Mouse (Mus musculus): ENCODE results near the gene Ypel3. TPM values are rescaled to one million over a fixed set of nuclear protein-coding genes. Genes with fewer than 3 reads are reported as not detected.

The Ypel3 gene
- polyA plus RNA-seq, 1 experiment from 2014 or later: 144 TPM

DNA sequence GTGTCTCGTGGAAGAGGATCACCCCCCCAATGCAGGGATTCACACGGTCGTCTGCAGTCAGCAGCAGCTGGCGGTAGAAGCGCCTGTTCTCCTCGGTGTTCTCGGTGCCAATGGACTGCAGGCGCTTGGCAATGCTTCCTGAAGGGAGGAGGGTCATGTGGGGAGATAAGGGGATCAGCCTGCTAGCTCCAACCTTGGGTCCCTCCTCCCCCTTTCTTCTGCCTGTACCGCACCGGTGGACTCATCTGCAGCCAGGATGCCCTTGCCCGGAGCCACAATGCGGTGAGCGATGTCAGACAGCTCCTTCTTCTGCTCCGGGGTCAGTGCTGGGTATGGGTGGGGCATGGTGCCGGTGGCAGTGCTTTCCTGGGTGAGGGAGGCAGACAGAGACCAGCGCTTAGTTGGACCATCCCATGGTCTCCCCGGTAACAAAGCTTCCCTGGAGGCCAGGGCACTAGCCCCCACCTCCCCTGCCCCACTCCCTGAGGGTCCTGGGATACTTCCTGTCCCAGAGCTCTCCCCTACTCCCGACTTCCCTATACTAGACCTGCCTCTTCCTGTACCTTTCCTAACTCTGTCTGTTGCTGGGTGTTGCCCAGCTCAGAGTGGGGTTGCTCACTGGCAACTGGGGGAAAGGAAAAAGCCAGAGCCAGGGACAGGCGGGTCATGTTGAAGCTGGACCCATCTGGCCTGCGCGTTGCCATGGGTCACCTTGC lies 20.8 kb downstream of the Ypel3 start, which contains the start of gene Fam57b:
Fam57b (plus strand) TSS at position 258 of the 716 bp plus-strand sequence.
- no peak for ATAC-seq (ENCODE audit: low FRiP score)
- Histone ChIP-seq H3K9me3 (replicated peaks) (no peaks in the 10 kb centered on the region), H3K36me3 (peaks cover 29% of the 10 kb centered on the region), H3K9ac (peak within 1 kb of the TSS; percentile 92), H3K27me3 (no peaks in the 10 kb centered on the region), H3K4me3 (peak within 1 kb of the TSS; percentile 87), H3K27ac (peak within 1 kb of the TSS; percentile 96), H3K4me1 (peaks cover 48% of the 10 kb centered on the region), H3K4me2 (replicated peaks) (peak within 1 kb of the TSS; percentile 82)
- 28% methylated on average over 21 of the region's 21 CpGs for WGBS

DNA sequence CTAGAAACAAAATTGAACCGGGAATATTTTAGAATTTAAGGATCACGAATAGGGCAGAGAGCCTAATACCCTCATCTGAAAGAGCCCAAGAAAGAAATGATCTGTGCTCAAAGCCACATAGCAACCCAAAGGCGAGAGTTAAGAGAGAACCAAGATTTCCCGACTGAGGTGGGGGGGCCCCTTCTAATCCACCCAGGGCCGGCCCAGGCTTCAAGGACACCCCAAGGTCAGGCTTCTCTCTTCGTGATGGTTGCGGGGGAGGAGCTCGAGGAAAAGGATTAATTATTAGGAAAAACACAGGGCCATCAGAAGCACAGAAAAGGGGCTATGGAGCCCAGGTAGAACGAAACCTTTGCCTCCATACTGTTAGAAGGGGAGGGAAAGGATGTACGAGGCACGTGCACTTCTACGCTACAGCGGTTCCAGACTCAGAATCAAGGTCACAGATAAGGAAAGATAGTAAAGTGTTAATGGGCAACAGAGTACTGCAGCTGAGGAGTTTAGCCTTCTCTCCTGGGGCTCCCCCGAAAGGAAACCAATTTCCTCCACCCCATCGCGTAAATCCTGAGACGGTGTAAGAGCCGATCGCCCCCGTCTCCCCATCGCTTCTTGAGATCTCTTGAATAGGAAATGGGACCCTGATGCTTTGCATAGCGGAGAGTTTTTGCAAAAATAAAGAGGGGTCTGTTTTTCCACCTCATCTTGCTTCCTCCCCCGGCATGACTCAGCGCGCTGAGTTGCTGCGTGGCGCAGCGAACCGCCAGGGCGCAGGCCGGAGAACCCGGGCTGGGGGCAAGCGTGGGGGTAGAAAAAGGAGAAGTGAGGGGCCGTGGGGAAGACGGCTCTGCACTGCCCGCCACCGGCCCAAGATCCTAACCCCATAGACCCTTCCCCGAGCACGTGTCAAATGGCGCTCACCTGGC lies 21.6 kb downstream of the Ypel3 start:
- H3K4me1 ChIP-seq: peaks cover 41% of the 10 kb centered on the region

DNA sequence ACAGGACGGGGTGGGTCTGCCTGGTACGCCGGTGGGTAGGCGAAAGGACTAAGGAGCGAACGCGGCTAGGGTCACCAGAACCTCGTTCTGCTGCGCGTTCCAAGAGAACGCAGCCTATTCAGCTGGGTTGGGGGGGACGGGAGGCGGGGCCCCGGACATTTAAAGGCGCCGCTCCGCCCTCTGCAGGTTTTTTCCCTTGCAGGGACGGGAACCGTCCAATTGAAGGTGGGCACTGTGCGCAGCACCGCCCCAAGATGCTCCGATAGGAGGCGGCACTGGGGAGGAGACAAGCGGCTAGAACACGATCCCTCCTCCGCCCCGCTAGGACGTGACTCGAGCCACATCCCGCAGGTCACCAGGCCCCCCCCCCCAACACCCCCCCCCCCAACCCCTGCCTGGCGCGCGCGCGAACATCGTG lies 22.3 kb downstream of the Ypel3 start:
- H3K9ac ChIP-seq: peak overlapping the region; percentile 92
- under 1% methylated on average over 30 of the region's 36 CpGs for WGBS
- peak overlapping the region; percentile 87 for H3K4me3 ChIP-seq
- peak overlapping the region; percentile 96 for H3K27ac ChIP-seq
- peaks cover 36% of the 10 kb centered on the region for H3K36me3 ChIP-seq
- no peaks in the 10 kb centered on the region for H3K9me3 ChIP-seq (replicated peaks)
- no peaks in the 10 kb centered on the region for H3K27me3 ChIP-seq
- H3K4me1 ChIP-seq: peaks cover 41% of the 10 kb centered on the region
- peak overlapping the region; percentile 82 for H3K4me2 ChIP-seq (replicated peaks)
- peak; percentile 96 for ATAC-seq (ENCODE audit: low FRiP score)

More for the DNA sequence above, 21.6 kb downstream of the Ypel3 start:
- under 1% methylated on average over 40 of the region's 40 CpGs for WGBS
- ATAC-seq (ENCODE audit: low FRiP score): 0 out of 2 replicates have a peak, but pooled peaks have one; percentile 1
- H3K9ac ChIP-seq: peak overlapping the region; percentile 92
- H3K4me2 ChIP-seq (replicated peaks): peak overlapping the region; percentile 82
- no peaks in the 10 kb centered on the region for H3K27me3 ChIP-seq
- peak overlapping the region; percentile 96 for H3K27ac ChIP-seq
- H3K9me3 ChIP-seq (replicated peaks): no peaks in the 10 kb centered on the region
- H3K4me3 ChIP-seq: peak overlapping the region; percentile 87
- H3K36me3 ChIP-seq: peaks cover 33% of the 10 kb centered on the region

DNA sequence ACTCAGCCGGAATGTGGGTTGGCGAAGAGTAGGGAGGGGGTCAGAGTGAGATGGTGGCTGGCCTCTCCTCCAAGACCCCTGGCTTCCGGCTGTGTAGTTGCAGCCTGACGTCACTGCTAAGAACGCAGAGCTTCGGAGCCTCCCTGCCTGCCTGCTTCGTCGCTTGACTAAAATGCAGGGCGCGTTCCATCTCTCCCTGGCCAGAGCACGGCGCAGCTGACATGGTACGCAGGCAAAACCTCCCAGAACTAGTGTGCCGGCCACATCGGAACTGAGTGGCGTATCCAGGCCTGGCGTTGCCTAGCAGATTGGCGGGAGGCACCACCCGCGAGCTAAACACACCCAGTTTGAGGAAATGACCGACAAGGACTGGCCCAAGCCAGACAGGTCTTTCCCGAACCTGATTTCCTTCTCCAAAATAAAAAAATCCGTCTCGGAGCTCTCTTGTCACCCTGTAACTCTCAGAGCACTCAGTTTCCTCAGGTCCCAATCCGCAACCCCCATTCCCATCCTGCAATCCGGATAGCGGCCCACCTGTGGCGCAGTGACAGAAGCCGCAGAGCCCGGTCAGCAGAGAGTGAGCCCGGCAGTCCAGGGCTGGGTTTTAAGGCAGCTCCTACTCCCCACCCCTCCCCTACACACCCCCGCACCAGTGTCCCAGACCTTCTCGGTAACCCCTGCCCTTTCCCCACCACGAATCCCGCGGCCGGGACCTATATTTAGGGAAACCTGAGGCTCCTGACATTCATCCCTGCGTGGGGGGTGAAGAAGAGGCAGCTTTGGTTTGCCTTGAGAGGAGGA lies 22.9 kb downstream of the Ypel3 start:
- H3K36me3 ChIP-seq: peaks cover 36% of the 10 kb centered on the region
- 2% methylated on average over 36 of the region's 38 CpGs for WGBS
- peak overlapping the region; percentile 92 for H3K9ac ChIP-seq
- H3K4me3 ChIP-seq: peak overlapping the region; percentile 87
- no peaks in the 10 kb centered on the region for H3K27me3 ChIP-seq
- peaks cover 41% of the 10 kb centered on the region for H3K4me1 ChIP-seq
- peak overlapping the region; percentile 96 for H3K27ac ChIP-seq
- no peaks in the 10 kb centered on the region for H3K9me3 ChIP-seq (replicated peaks)
- ATAC-seq (ENCODE audit: low FRiP score): peak; percentile 93
- H3K4me2 ChIP-seq (replicated peaks): peak overlapping the region; percentile 82

DNA sequence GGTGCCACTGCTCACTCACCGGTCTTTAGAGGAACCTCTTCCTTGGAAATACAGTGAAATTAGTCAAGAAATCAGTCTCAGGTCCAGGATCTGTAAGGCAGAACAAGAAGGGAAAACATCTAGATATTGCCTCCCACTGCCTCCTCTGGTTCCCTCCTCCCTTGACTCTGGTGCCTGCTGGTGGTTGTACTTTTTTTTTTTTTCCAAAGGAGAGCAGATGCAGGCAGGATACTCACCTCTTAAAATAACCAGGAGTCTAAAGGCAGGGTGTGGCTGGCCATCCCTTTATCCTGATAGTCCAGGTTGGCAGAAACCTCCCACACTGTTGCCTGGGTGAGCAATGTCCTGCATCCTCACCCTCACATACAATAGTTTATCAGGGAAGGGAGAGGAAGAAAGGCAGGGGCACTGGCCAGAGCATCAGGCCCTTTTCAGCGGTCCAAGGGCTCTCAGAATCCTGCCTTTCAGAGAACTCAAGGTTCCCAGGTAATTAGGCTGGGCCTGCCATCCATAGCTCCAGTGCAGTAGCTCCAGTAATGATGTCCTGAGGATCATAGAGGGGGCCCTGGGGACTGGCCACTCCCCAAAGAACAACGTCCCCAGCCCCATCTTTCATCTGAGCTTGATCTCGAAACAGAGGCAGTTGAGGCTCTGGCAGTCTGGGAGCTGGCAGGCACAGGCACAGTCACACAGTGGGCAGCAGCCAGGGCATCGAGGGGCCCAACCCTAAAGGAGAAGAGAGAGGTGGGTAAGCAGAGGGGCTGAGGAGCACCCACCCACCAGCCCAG lies 23.7 kb downstream of the Ypel3 start:
- H3K4me2 ChIP-seq (replicated peaks): peak overlapping the region; percentile 82
- no peaks in the 10 kb centered on the region for H3K27me3 ChIP-seq
- peak overlapping the region; percentile 96 for H3K27ac ChIP-seq
- H3K9me3 ChIP-seq (replicated peaks): no peaks in the 10 kb centered on the region
- no peak for ATAC-seq (ENCODE audit: low FRiP score)
- H3K36me3 ChIP-seq: peaks cover 28% of the 10 kb centered on the region
- WGBS: 59% methylated on average over 5 of the region's 5 CpGs
- peaks cover 41% of the 10 kb centered on the region for H3K4me1 ChIP-seq
- H3K4me3 ChIP-seq: peak overlapping the region; percentile 87
- H3K9ac ChIP-seq: peak overlapping the region; percentile 92

DNA sequence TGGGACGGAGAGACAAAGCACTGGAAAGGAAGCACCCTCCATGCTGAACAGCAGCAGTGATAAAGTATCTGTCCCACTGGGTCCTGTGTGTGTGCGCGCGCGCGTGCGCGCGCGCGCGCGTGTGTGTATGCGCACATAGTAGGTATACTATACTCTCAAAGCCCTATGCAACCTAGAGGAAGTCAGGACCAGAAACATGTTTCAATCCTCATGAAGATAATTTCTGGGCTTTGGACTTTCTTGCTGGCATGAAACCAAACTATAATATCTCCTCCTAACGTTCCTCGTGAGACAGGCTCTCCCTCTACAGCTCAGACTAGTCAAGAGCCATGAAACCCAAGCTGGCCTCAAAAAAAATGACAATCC lies 24.3 kb downstream of the Ypel3 start:
- Histone ChIP-seq H3K4me1 (peaks cover 35% of the 10 kb centered on the region), H3K4me2 (replicated peaks) (no peak overlapping the region), H3K36me3 (peaks cover 23% of the 10 kb centered on the region), H3K9ac (no peak overlapping the region), H3K27me3 (no peaks in the 10 kb centered on the region), H3K9me3 (replicated peaks) (no peaks in the 10 kb centered on the region), H3K27ac (no peak overlapping the region), H3K4me3 (no peak overlapping the region)
- no peak for ATAC-seq (ENCODE audit: low FRiP score)
- WGBS: 95% methylated on average over 16 of the region's 16 CpGs

DNA sequence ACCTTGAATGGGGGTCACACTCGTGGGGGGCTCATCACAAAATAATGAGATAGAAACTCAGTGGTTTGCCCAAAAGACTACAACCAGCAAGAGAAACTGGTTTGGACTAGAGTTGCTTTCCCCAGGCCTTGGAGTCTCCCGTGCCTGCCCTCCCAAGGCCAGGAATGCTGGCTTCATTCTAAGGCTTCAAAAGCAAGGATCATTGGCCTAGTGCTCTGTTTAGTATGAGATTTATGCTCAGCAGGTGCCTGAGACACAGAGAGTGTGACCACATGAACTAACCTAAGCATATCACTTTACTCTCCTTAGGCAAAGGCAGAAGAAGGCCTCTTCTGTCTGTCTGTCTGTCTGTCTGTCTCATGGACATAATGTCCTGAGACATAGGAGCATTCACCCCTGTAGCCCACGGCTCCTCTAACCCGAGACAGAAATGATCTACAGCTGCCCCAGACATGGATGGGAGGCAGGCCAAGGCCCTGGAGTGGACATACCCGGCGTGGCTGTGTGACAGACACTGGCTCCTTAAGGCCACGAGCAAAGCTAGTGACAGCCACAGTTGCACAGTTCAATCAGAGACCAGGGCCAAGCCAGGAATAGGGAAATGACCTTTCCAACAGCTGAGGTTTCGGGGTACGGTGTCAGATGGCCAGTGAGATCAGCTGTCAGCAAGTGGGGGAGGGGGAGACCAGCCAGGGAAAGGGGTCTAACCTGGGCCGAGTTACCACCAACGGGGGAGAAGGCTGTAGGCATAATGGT lies 25.6 kb downstream of the Ypel3 start:
- Histone ChIP-seq H3K4me2 (replicated peaks) (no peak overlapping the region), H3K9me3 (replicated peaks) (no peaks in the 10 kb centered on the region), H3K4me3 (no peak overlapping the region), H3K27ac (no peak overlapping the region), H3K36me3 (peaks cover 12% of the 10 kb centered on the region), H3K9ac (no peak overlapping the region), H3K27me3 (no peaks in the 10 kb centered on the region), H3K4me1 (peaks cover 23% of the 10 kb centered on the region)
- WGBS: 87% methylated on average over 11 of the region's 11 CpGs
- ATAC-seq (ENCODE audit: low FRiP score): no peak

DNA sequence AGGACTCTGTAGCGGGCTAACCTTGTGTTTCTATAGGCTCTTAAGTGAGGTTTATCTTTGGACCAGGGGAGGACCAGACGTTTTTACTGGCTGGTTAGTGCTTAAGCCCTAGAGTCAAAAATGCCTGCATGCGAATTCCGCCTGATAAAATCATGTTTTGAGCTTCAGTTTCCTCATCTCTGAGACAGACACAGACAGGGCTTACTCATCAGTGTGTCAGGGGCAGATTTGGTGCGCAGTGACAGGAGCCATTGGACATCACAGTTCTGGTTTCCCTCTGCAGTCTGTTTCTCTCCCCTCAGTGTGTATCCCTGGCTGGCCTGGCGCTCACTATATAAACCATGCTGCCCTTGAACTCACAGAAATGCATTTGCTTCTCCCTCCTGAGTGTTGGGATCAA lies 26.4 kb downstream of the Ypel3 start:
- H3K4me3 ChIP-seq: no peak overlapping the region
- H3K9ac ChIP-seq: no peak overlapping the region
- no peak overlapping the region for H3K4me2 ChIP-seq (replicated peaks)
- no peak for ATAC-seq (ENCODE audit: low FRiP score)
- peaks cover 10% of the 10 kb centered on the region; the same call in 1 of the 2 replicates for H3K36me3 ChIP-seq
- no peaks in the 10 kb centered on the region for H3K9me3 ChIP-seq (replicated peaks)
- no peaks in the 10 kb centered on the region for H3K27me3 ChIP-seq
- WGBS: 91% methylated on average over 6 of the region's 6 CpGs
- peaks cover 22% of the 10 kb centered on the region for H3K4me1 ChIP-seq
- no peak overlapping the region for H3K27ac ChIP-seq

DNA sequence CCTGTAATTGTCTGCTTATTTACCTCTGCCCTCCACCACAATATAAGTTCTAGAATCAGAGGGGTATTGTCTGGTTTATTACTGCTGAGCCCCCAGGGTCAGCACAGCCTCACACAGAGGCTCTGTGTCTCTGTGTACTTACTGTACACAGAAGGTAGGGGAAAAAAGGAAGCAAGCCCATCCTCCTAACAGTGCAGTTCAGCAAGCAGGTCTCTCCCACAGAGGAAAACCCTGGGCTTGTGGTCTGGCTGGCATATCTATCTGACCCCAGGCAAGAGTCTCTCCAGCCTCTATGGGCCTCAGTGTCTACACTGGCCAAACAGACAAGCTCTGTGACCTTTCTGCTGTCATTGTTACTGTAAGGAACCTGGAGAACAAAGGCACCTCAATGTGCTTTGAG lies 27.0 kb downstream of the Ypel3 start:
- Histone ChIP-seq H3K36me3 (peaks cover 10% of the 10 kb centered on the region; the same call in 1 of the 2 replicates), H3K4me3 (no peak overlapping the region), H3K9ac (no peak overlapping the region), H3K27me3 (no peaks in the 10 kb centered on the region), H3K4me2 (replicated peaks) (no peak overlapping the region), H3K27ac (no peak overlapping the region), H3K9me3 (replicated peaks) (no peaks in the 10 kb centered on the region), H3K4me1 (peaks cover 25% of the 10 kb centered on the region)
- ATAC-seq (ENCODE audit: low FRiP score): no peak

DNA sequence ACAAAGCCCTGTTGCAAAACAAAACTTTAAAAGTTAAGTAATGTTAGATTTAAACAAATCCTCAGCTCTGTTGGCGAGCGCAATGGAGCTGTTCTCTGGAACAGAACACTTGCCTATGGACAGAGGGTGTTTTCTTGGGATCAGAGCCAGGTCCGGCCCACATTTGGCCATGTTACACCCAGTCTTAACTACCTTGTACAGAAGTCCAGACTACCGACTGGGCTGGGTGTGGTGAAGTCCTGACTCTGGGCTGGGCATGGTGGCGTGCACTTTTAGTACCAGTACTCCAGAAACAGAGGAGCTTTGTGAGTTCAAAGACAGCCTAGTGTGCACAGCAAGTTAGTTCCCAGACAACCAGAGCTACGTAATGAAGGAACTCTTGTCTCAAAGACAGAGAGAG lies 30.2 kb downstream of the Ypel3 start:
- Histone ChIP-seq H3K9ac (no peak overlapping the region), H3K4me2 (replicated peaks) (no peak overlapping the region), H3K4me1 (peaks cover 17% of the 10 kb centered on the region), H3K4me3 (no peak overlapping the region), H3K9me3 (replicated peaks) (no peaks in the 10 kb centered on the region), H3K27me3 (no peaks in the 10 kb centered on the region), H3K27ac (no peak overlapping the region), H3K36me3 (peaks cover 10% of the 10 kb centered on the region; the same call in 1 of the 2 replicates)
- ATAC-seq (ENCODE audit: low FRiP score): no peak
- 82% methylated on average over 6 of the region's 6 CpGs for WGBS

DNA sequence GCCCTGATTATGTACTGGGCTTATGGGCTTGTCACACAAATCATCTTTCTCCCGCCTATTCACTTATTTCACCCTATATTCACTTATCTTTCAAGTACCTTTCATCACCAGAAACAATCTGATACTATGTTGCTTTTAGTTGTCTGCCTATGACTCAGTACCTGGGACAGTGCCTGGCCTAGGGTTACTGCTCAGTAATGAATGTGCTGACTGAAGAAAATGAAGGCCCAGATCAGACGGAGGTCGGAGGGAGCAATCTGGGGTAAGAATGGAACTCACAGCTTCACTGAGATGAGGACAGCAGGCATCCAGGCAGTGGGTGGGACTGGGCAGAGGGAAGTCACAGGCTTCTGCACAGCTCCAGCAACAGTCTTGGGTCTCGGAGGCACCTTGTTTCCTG lies 30.6 kb downstream of the Ypel3 start:
- no peaks in the 10 kb centered on the region for H3K9me3 ChIP-seq (replicated peaks)
- peak overlapping the region; percentile 64; the same call in 1 of the 2 replicates for H3K4me3 ChIP-seq
- H3K27ac ChIP-seq: no peak overlapping the region
- peak overlapping the region; percentile 91 for H3K4me2 ChIP-seq (replicated peaks)
- peaks cover 17% of the 10 kb centered on the region for H3K4me1 ChIP-seq
- H3K36me3 ChIP-seq: peaks cover 10% of the 10 kb centered on the region; the same call in 1 of the 2 replicates
- ATAC-seq (ENCODE audit: low FRiP score): no peak
- 70% methylated on average over 4 of the region's 4 CpGs for WGBS
- peak overlapping the region; percentile 83; the same call in 1 of the 2 replicates for H3K9ac ChIP-seq
- H3K27me3 ChIP-seq: no peaks in the 10 kb centered on the region

All from hindbrain, embryonic 12.5 days (tissue).